Mouse (Mus musculus) erythroblast, embryonic 14.5 days (primary cell): ENCODE data around the gene Arhgef3.

ENCODE experiments used
- GATA1 ChIP-seq: IDR thresholded peaks from 2 replicates; pipeline ENCODE4 v1.6.1; 2012; ENCODE audit warnings: low read length, inconsistent platforms, mixed read lengths
- TAL1 ChIP-seq: IDR thresholded peaks from 3 replicates; pipeline ENCODE4 v1.6.1; 2012; ENCODE audit warnings: low read length, inconsistent platforms, mixed read lengths

DNA sequence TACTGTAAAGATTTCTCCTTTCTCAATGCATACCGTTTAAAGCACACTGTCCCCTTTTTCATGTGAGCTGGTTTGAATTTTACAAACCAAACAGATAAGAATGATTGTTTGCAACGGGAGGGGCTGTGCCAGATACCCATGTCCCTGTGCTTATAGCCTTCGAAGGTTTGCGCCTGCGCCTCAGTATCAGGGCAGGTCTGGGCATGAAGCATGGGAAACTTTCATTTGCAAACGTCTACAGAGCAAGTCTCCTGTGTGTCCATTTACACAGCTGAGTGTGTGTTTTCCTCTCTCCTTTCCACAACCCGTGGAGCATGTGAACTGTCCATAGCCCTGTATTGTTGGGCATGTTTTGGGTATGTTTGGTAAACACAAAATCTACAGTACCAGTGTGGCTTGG is 281.7 kb downstream of the Arhgef3 start:
- TF ChIP-seq TAL1, result no peak
- TF ChIP-seq GATA1, result no peak
